Mouse (Mus musculus): ENCODE data around the gene Ak4. TPM values are rescaled to one million over a fixed set of nuclear protein-coding genes. Genes with fewer than 3 reads are reported as not detected.

Gene Ak4
- polyA plus RNA-seq, 1 experiment = not detected

- TF ChIP-seq GATA1 (IDR thresholded peaks at IDR 0.05; ENCODE audit: low read length) = no peak
These were observed 71.3 kb downstream of the Ak4 start for GRCm38 (mm10) chr4:101490320-101490917.

- no peak for TF ChIP-seq GATA1 (IDR thresholded peaks at IDR 0.05; ENCODE audit: low read length)
These were observed 72.6 kb downstream of the Ak4 start for GRCm38 (mm10) chr4:101491704-101492103.

GRCm38 (mm10) chr4:101493611-101494197, 74.6 kb downstream of the Ak4 start:
- no peak for TF ChIP-seq GATA1 (IDR thresholded peaks at IDR 0.05; ENCODE audit: low read length)

- no peak for TF ChIP-seq GATA1 (IDR thresholded peaks at IDR 0.05; ENCODE audit: low read length)
These were observed 77.1 kb downstream of the Ak4 start for GRCm38 (mm10) chr4:101496188-101496533.

- TF ChIP-seq GATA1 (IDR thresholded peaks at IDR 0.05; ENCODE audit: low read length) = no peak
These were observed 77.6 kb downstream of the Ak4 start, which contains the start of gene Dnajc6 for GRCm38 (mm10) chr4:101496534-101497237. Gene Dnajc6 (plus strand): TSS chr4:101496648.

GRCm38 (mm10) chr4:101497336-101497735, 78.3 kb downstream of the Ak4 start:
- no peak for TF ChIP-seq GATA1 (IDR thresholded peaks at IDR 0.05; ENCODE audit: low read length)

GRCm38 (mm10) chr4:101504470-101505007, 85.5 kb downstream of the Ak4 start:
- TF ChIP-seq GATA1 (IDR thresholded peaks at IDR 0.05; ENCODE audit: low read length) = no peak

GRCm38 (mm10) chr4:101505966-101506365, 86.9 kb downstream of the Ak4 start:
- no peak for TF ChIP-seq GATA1 (IDR thresholded peaks at IDR 0.05; ENCODE audit: low read length)

- TF ChIP-seq GATA1 (IDR thresholded peaks at IDR 0.05; ENCODE audit: low read length) = no peak
These were observed 87.3 kb downstream of the Ak4 start for GRCm38 (mm10) chr4:101506372-101506771.

- TF ChIP-seq GATA1 (IDR thresholded peaks at IDR 0.05; ENCODE audit: low read length) = no peak
These were observed 88.7 kb downstream of the Ak4 start for GRCm38 (mm10) chr4:101507571-101508422.

- no peak for TF ChIP-seq GATA1 (IDR thresholded peaks at IDR 0.05; ENCODE audit: low read length)
These were observed 89.4 kb downstream of the Ak4 start for GRCm38 (mm10) chr4:101508431-101508830.

- no peak for TF ChIP-seq GATA1 (IDR thresholded peaks at IDR 0.05; ENCODE audit: low read length)
These were observed 89.9 kb downstream of the Ak4 start for GRCm38 (mm10) chr4:101508851-101509577.

GRCm38 (mm10) chr4:101510111-101510903, 91.2 kb downstream of the Ak4 start:
- TF ChIP-seq GATA1 (IDR thresholded peaks at IDR 0.05; ENCODE audit: low read length) = no peak

- TF ChIP-seq GATA1 (IDR thresholded peaks at IDR 0.05; ENCODE audit: low read length) = no peak
These were observed 91.8 kb downstream of the Ak4 start for GRCm38 (mm10) chr4:101510904-101511210.
